Mouse (Mus musculus): ENCODE results near the gene Bzw1. TPM values are rescaled to one million over a fixed set of nuclear protein-coding genes. Genes with fewer than 3 reads are reported as not detected.

The Bzw1 gene
- polyA plus RNA-seq, 1 experiment from 2014 or later: 406 TPM

GRCm38 (mm10) chr1:58444691-58445090 lies 52.0 kb downstream of the Bzw1 start:
- H3K27ac ChIP-seq: peak overlapping the region; percentile 92
- H3K27me3 ChIP-seq: no peaks in the 10 kb centered on the region
- H3K9me3 ChIP-seq: no peaks in the 10 kb centered on the region
- ATAC-seq: peak; percentile 5; the same call in 1 of the 2 replicates
- 14% methylated on average over 10 of the region's 10 CpGs for WGBS
- H3K4me3 ChIP-seq (replicated peaks): peak overlapping the region; percentile 72
- H3K9ac ChIP-seq (replicated peaks): peak overlapping the region; percentile 79
- peaks cover 36% of the 10 kb centered on the region for H3K4me1 ChIP-seq (replicated peaks)
- H3K36me3 ChIP-seq: peaks cover 44% of the 10 kb centered on the region
- H3K4me2 ChIP-seq (replicated peaks): peak overlapping the region; percentile 78

GRCm38 (mm10) chr1:58445143-58445722 lies 52.5 kb downstream of the Bzw1 start, which contains the start of the genes Nif3l1 and Ppil3:
Nif3l1 (plus strand) TSS chr1:58445151.
Ppil3 (minus strand) TSS chr1:58445486.
- Histone ChIP-seq H3K9me3 (no peaks in the 10 kb centered on the region), H3K27ac (peak within 1 kb of the TSS; percentile 92), H3K36me3 (peaks cover 40% of the 10 kb centered on the region), H3K4me3 (replicated peaks) (peak within 1 kb of the TSS; percentile 72), H3K4me1 (replicated peaks) (peaks cover 37% of the 10 kb centered on the region), H3K27me3 (no peaks in the 10 kb centered on the region), H3K4me2 (replicated peaks) (peak within 1 kb of the TSS; percentile 78), H3K9ac (replicated peaks) (peak within 1 kb of the TSS; percentile 79)
- peak; percentile 98 for ATAC-seq
- whole genome bisulfite sequencing: 0% methylated on average over 33 of the region's 33 CpGs

DNA sequence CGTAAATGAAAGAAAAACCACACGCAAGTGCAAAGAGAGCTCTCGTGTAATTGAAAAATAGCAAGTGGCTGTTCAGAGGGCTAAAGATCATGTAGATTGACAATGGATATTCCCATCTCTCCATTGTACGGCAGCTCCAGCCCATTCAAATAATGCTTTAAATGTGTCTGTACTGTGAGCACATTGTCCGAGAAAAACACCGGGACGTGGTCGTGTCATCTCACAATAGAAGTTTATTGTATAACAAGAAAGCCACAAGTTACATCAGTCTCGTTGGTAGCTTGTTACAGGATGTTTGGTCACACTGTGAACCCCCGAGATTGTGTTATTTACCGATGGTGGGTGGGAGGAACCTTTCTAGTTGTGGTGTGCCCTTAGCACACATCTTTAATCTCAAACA lies 53.2 kb downstream of the Bzw1 start:
- Histone ChIP-seq H3K4me3 (replicated peaks) (peak overlapping the region; percentile 72), H3K9me3 (no peaks in the 10 kb centered on the region), H3K27ac (peak overlapping the region; percentile 92), H3K36me3 (peaks cover 41% of the 10 kb centered on the region), H3K4me1 (replicated peaks) (peaks cover 37% of the 10 kb centered on the region), H3K4me2 (replicated peaks) (peak overlapping the region; percentile 78), H3K9ac (replicated peaks) (peak overlapping the region; percentile 79), H3K27me3 (no peaks in the 10 kb centered on the region)
- 10% methylated on average over 11 of the region's 11 CpGs for WGBS
- ATAC-seq: peak; percentile 15

DNA sequence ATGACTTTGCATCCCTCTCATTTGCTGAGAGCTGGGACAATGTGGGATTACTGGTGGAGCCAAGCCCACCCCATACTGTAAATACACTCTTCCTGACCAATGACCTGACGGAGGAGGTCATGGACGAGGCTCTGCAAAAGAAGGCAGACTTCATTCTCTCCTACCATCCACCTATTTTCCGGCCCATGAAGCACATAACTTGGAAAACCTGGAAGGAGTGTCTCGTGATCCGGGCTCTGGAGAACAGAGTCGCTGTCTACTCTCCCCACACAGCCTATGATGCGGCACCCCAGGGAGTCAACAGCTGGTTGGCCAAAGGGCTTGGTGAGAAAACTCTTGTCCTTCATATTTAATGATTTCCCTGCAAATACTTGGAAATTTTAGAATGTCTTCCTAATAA lies 55.1 kb downstream of the Bzw1 start:
- WGBS: 97% methylated on average over 7 of the region's 7 CpGs

GRCm38 (mm10) chr1:58448396-58448795 lies 55.7 kb downstream of the Bzw1 start:
- Histone ChIP-seq H3K9me3 (no peaks in the 10 kb centered on the region), H3K36me3 (peaks cover 49% of the 10 kb centered on the region), H3K4me2 (replicated peaks) (no peak overlapping the region), H3K27ac (no peak overlapping the region), H3K9ac (replicated peaks) (no peak overlapping the region), H3K4me3 (replicated peaks) (no peak overlapping the region), H3K4me1 (replicated peaks) (peaks cover 37% of the 10 kb centered on the region), H3K27me3 (no peaks in the 10 kb centered on the region)
- no peak for ATAC-seq
- WGBS: 92% methylated on average over 7 of the region's 7 CpGs

More for the DNA sequence above, 55.1 kb downstream of the Bzw1 start:
- Histone ChIP-seq H3K9me3 (no peaks in the 10 kb centered on the region), H3K36me3 (peaks cover 43% of the 10 kb centered on the region), H3K27ac (no peak overlapping the region), H3K27me3 (no peaks in the 10 kb centered on the region), H3K4me1 (replicated peaks) (peaks cover 37% of the 10 kb centered on the region), H3K9ac (replicated peaks) (no peak overlapping the region), H3K4me2 (replicated peaks) (no peak overlapping the region), H3K4me3 (replicated peaks) (no peak overlapping the region)
- ATAC-seq: no peak

- Histone ChIP-seq H3K36me3 (peaks cover 91% of the 10 kb centered on the region), H3K27me3 (no peaks in the 10 kb centered on the region), H3K9me3 (no peaks in the 10 kb centered on the region), H3K4me3 (replicated peaks) (no peak overlapping the region), H3K27ac (no peak overlapping the region), H3K9ac (replicated peaks) (no peak overlapping the region), H3K4me1 (replicated peaks) (0 out of 2 replicates have a peak, but pooled peaks cover 5% of the 10 kb centered on the region), H3K4me2 (replicated peaks) (no peak overlapping the region)
- no peak for ATAC-seq
- WGBS: 96% methylated on average over 6 of the region's 6 CpGs
Measured at GRCm38 (mm10) chr1:58454316-58454715, 61.6 kb downstream of the Bzw1 start.

Other genes with a start within 250 kb of the Bzw1 start
- 0.05 and 0.19 TPM in 2 replicates for gene Aox4, start 182.5 kb upstream of the Bzw1 start, polyA plus RNA-seq (2015; fragmentation: Nextera tagmentation; extraction: Ambion mirVana)
- gene Aox2, start 114.6 kb upstream of the Bzw1 start, polyA plus RNA-seq (2015; fragmentation: Nextera tagmentation; extraction: Ambion mirVana): 0.05 TPM in 1 of 2 replicates, not detected in the other
- gene Clk1, start 31.2 kb downstream of the Bzw1 start, polyA plus RNA-seq (2015; fragmentation: Nextera tagmentation; extraction: Ambion mirVana): 171 and 194 TPM in 2 replicates
- 61.2 and 62.6 TPM in 2 replicates for gene Nif3l1, start 52.3 kb downstream of the Bzw1 start, polyA plus RNA-seq (2015; fragmentation: Nextera tagmentation; extraction: Ambion mirVana)
- 52.0 and 53.7 TPM in 2 replicates for gene Ppil3, start 52.6 kb downstream of the Bzw1 start, polyA plus RNA-seq (2015; fragmentation: Nextera tagmentation; extraction: Ambion mirVana)
- gene Orc2, start 112.2 kb downstream of the Bzw1 start, polyA plus RNA-seq (2015; fragmentation: Nextera tagmentation; extraction: Ambion mirVana): 24.6 and 24.7 TPM in 2 replicates
- gene Fam126b, start 193.4 kb downstream of the Bzw1 start, polyA plus RNA-seq (2015; fragmentation: Nextera tagmentation; extraction: Ambion mirVana): 11.0 and 13.9 TPM in 2 replicates
- 196 and 203 TPM in 2 replicates for gene Ndufb3, start 193.5 kb downstream of the Bzw1 start, polyA plus RNA-seq (2015; fragmentation: Nextera tagmentation; extraction: Ambion mirVana)

Measured in midbrain, embryonic 13.5 days (tissue).